Mouse (Mus musculus) CH12.LX (cell line): ENCODE results near the gene Rtn2. TPM values are rescaled to one million over a fixed set of nuclear protein-coding genes. Genes with fewer than 3 reads are reported as not detected.

ENCODE experiments used
- polyA plus RNA-seq: library from polyadenylated mRNA; unstranded; fragments of >175 nt; gene quantifications from 2 replicates; pipeline ENCODE4 v1.2.1, GENCODE M21; 2012; ENCODE audit warnings: low read depth; ENCODE audit not compliant: insufficient read length
- total RNA-seq, 2 experiments: library from RNA; depleted of rRNA; stranded (reverse); fragments of 300-350 nt in 1 of 2; fragments of >200 nt in 1 of 2; gene quantifications; 2 replicates each; pipeline ENCODE4 v1.2.3; 2012 to 2014

Gene Rtn2
- total and polyA plus RNA-seq, 3 experiments: 0.56 to 0.76 (median 0.72) TPM

Other genes with a start within 250 kb of the Rtn2 start
Only the 20 nearest of the 26 such genes appear.
- 1.3 and 1.8 TPM in 2 replicates for gene Six5, start 188.0 kb upstream of the Rtn2 start, total RNA-seq (2012; rRNA removed)
- 0.16 TPM in 2 replicates for gene Six5, start 188.0 kb upstream of the Rtn2 start, total RNA-seq (2014; rRNA removed)
- 0.25 and 0.33 TPM in 2 replicates for gene Six5, start 188.0 kb upstream of the Rtn2 start, polyA plus RNA-seq
- 0.08 TPM in 1 of 2 replicates, not detected in the other for gene Gm4969, start 164.3 kb upstream of the Rtn2 start, total RNA-seq (2012; rRNA removed)
- not detected in 2 replicates for gene Gm4969, start 164.3 kb upstream of the Rtn2 start, total RNA-seq (2014; rRNA removed)
- not detected in 2 replicates for gene Gm4969, start 164.3 kb upstream of the Rtn2 start, polyA plus RNA-seq
- 11.6 and 12.5 TPM in 2 replicates for gene Fbxo46, start 162.8 kb upstream of the Rtn2 start, total RNA-seq (2012; rRNA removed)
- 3.5 and 4.0 TPM in 2 replicates for gene Fbxo46, start 162.8 kb upstream of the Rtn2 start, total RNA-seq (2014; rRNA removed)
- gene Fbxo46, start 162.8 kb upstream of the Rtn2 start, polyA plus RNA-seq: 4.8 and 6.1 TPM in 2 replicates
- gene Qpctl, start 133.3 kb upstream of the Rtn2 start, total RNA-seq (2012; rRNA removed): 9.3 and 9.8 TPM in 2 replicates
- gene Qpctl, start 133.3 kb upstream of the Rtn2 start, total RNA-seq (2014; rRNA removed): 5.1 and 5.2 TPM in 2 replicates
- 9.2 and 9.6 TPM in 2 replicates for gene Qpctl, start 133.3 kb upstream of the Rtn2 start, polyA plus RNA-seq
- gene Snrpd2, start 132.9 kb upstream of the Rtn2 start, total RNA-seq (2012; rRNA removed): 348 and 408 TPM in 2 replicates
- gene Snrpd2, start 132.9 kb upstream of the Rtn2 start, total RNA-seq (2014; rRNA removed): 178 and 213 TPM in 2 replicates
- 177 and 193 TPM in 2 replicates for gene Snrpd2, start 132.9 kb upstream of the Rtn2 start, polyA plus RNA-seq
- 0.04 TPM in 1 of 2 replicates, not detected in the other for gene Gipr, start 116.5 kb upstream of the Rtn2 start, total RNA-seq (2012; rRNA removed)
- gene Gipr, start 116.5 kb upstream of the Rtn2 start, total RNA-seq (2014; rRNA removed): not detected in 2 replicates
- gene Gipr, start 116.5 kb upstream of the Rtn2 start, polyA plus RNA-seq: 0.11 and 0.12 TPM in 2 replicates
- gene Eml2, start 106.2 kb upstream of the Rtn2 start, total RNA-seq (2012; rRNA removed): 32.4 and 52.4 TPM in 2 replicates
- 12.3 and 15.6 TPM in 2 replicates for gene Eml2, start 106.2 kb upstream of the Rtn2 start, total RNA-seq (2014; rRNA removed)
- 29.1 and 30.8 TPM in 2 replicates for gene Eml2, start 106.2 kb upstream of the Rtn2 start, polyA plus RNA-seq
- gene Gpr4, start 70.1 kb upstream of the Rtn2 start, total RNA-seq (2012; rRNA removed): 0.04 and 0.08 TPM in 2 replicates
- not detected in 2 replicates for gene Gpr4, start 70.1 kb upstream of the Rtn2 start, total RNA-seq (2014; rRNA removed)
- 0.14 and 0.31 TPM in 2 replicates for gene Gpr4, start 70.1 kb upstream of the Rtn2 start, polyA plus RNA-seq
- 11.9 and 15.7 TPM in 2 replicates for gene Opa3, start 54.3 kb upstream of the Rtn2 start, total RNA-seq (2012; rRNA removed)
- gene Opa3, start 54.3 kb upstream of the Rtn2 start, total RNA-seq (2014; rRNA removed): 8.6 and 9.4 TPM in 2 replicates
- 20.0 and 21.2 TPM in 2 replicates for gene Opa3, start 54.3 kb upstream of the Rtn2 start, polyA plus RNA-seq
- gene Vasp, start 10.8 kb upstream of the Rtn2 start, total RNA-seq (2012; rRNA removed): 109 and 114 TPM in 2 replicates
- 122 and 125 TPM in 2 replicates for gene Vasp, start 10.8 kb upstream of the Rtn2 start, total RNA-seq (2014; rRNA removed)
- gene Vasp, start 10.8 kb upstream of the Rtn2 start, polyA plus RNA-seq: 191 and 240 TPM in 2 replicates
- gene Ppm1n, start 2.6 kb upstream of the Rtn2 start, total RNA-seq (2012; rRNA removed): not detected in 2 replicates
- gene Ppm1n, start 2.6 kb upstream of the Rtn2 start, total RNA-seq (2014; rRNA removed): not detected in 2 replicates
- gene Ppm1n, start 2.6 kb upstream of the Rtn2 start, polyA plus RNA-seq: not detected in 2 replicates
- gene Fosb, start 27.4 kb downstream of the Rtn2 start, total RNA-seq (2012; rRNA removed): 0.08 and 0.13 TPM in 2 replicates
- not detected in 2 replicates for gene Fosb, start 27.4 kb downstream of the Rtn2 start, total RNA-seq (2014; rRNA removed)
- 0.27 and 0.56 TPM in 2 replicates for gene Fosb, start 27.4 kb downstream of the Rtn2 start, polyA plus RNA-seq
- 27.7 and 31.1 TPM in 2 replicates for gene Ercc1, start 62.2 kb downstream of the Rtn2 start, total RNA-seq (2012; rRNA removed)
- gene Ercc1, start 62.2 kb downstream of the Rtn2 start, total RNA-seq (2014; rRNA removed): 25.3 and 26.9 TPM in 2 replicates
- gene Ercc1, start 62.2 kb downstream of the Rtn2 start, polyA plus RNA-seq: 28.2 and 29.8 TPM in 2 replicates
- 22.6 and 33.2 TPM in 2 replicates for gene Cd3eap, start 76.9 kb downstream of the Rtn2 start, total RNA-seq (2012; rRNA removed)
- gene Cd3eap, start 76.9 kb downstream of the Rtn2 start, total RNA-seq (2014; rRNA removed): 14.4 and 15.9 TPM in 2 replicates
- 36.8 and 36.9 TPM in 2 replicates for gene Cd3eap, start 76.9 kb downstream of the Rtn2 start, polyA plus RNA-seq
- gene Ppp1r13l, start 77.1 kb downstream of the Rtn2 start, total RNA-seq (2012; rRNA removed): 0.42 and 0.68 TPM in 2 replicates
- 0.11 TPM in 1 of 2 replicates, not detected in the other for gene Ppp1r13l, start 77.1 kb downstream of the Rtn2 start, total RNA-seq (2014; rRNA removed)
- gene Ppp1r13l, start 77.1 kb downstream of the Rtn2 start, polyA plus RNA-seq: 1.3 and 1.4 TPM in 2 replicates
- 40.6 and 43.8 TPM in 2 replicates for gene Ercc2, start 99.4 kb downstream of the Rtn2 start, total RNA-seq (2012; rRNA removed)
- gene Ercc2, start 99.4 kb downstream of the Rtn2 start, total RNA-seq (2014; rRNA removed): 29.0 and 30.0 TPM in 2 replicates
- 31.7 and 33.5 TPM in 2 replicates for gene Ercc2, start 99.4 kb downstream of the Rtn2 start, polyA plus RNA-seq
- 3.9 and 4.4 TPM in 2 replicates for gene Klc3, start 121.5 kb downstream of the Rtn2 start, total RNA-seq (2012; rRNA removed)
- 0.17 TPM in 1 of 2 replicates, not detected in the other for gene Klc3, start 121.5 kb downstream of the Rtn2 start, total RNA-seq (2014; rRNA removed)
- not detected in 2 replicates for gene Klc3, start 121.5 kb downstream of the Rtn2 start, polyA plus RNA-seq
- 0.21 and 0.47 TPM in 2 replicates for gene Ckm, start 122.2 kb downstream of the Rtn2 start, total RNA-seq (2012; rRNA removed)
- gene Ckm, start 122.2 kb downstream of the Rtn2 start, total RNA-seq (2014; rRNA removed): 0.08 and 0.92 TPM in 2 replicates
- gene Ckm, start 122.2 kb downstream of the Rtn2 start, polyA plus RNA-seq: not detected in 2 replicates
- gene Mark4, start 176.2 kb downstream of the Rtn2 start, total RNA-seq (2012; rRNA removed): 5.2 and 7.3 TPM in 2 replicates
- 1.7 and 1.9 TPM in 2 replicates for gene Mark4, start 176.2 kb downstream of the Rtn2 start, total RNA-seq (2014; rRNA removed)
- 9.6 and 11.9 TPM in 2 replicates for gene Mark4, start 176.2 kb downstream of the Rtn2 start, polyA plus RNA-seq
- gene Exoc3l2, start 180.7 kb downstream of the Rtn2 start, total RNA-seq (2012; rRNA removed): 0.08 TPM in 2 replicates
- not detected in 2 replicates for gene Exoc3l2, start 180.7 kb downstream of the Rtn2 start, total RNA-seq (2014; rRNA removed)
- not detected in 2 replicates for gene Exoc3l2, start 180.7 kb downstream of the Rtn2 start, polyA plus RNA-seq